Mouse (Mus musculus): Measurements from ENCODE around the gene Chtf18. TPM values are rescaled to one million over a fixed set of nuclear protein-coding genes. Genes with fewer than 3 reads are reported as not detected.

Gene Chtf18
- total RNA-seq, 2 experiments from 2014 or later = 2.6 to 2.7 TPM

Small RNA genes lying within 50 kb of the gene (microRNA-seq; reads per million reads assigned to microRNA genes)
- 0 reads per million in 2 experiments for gene Gm25083 (ENCODE audit: borderline number of aligned reads in 2 of 2)

Other genes starting within 250 kb of the Chtf18 start
- gene Sstr5, start 230.1 kb downstream of the Chtf18 start, total RNA-seq (2021) = 1 to 10 TPM; 2.1 to 2.4 TPM
- 1 to 10 TPM in 1 of 2 experiments, under 1 TPM in 1; 0.73 to 1.6 TPM for gene Sox8, start 156.7 kb downstream of the Chtf18 start, total RNA-seq (2021)
- gene Lmf1, start 148.3 kb downstream of the Chtf18 start, total RNA-seq (2021) = 10 to 100 TPM; 36.9 to 38.7 TPM
- 1 to 10 TPM in 1 of 2 experiments, not detected in 1; 1.1 TPM for gene Gng13, start 10.2 kb downstream of the Chtf18 start, total RNA-seq (2021)
- 10 to 100 TPM; 10.2 to 12.8 TPM for gene Rpusd1, start 251 bp upstream of the Chtf18 start, total RNA-seq (2021)
- gene Mslnl, start 8.6 kb upstream of the Chtf18 start, total RNA-seq (2021) = not detected
- gene Msln, start 27.0 kb upstream of the Chtf18 start, total RNA-seq (2021) = 10 to 100 TPM in 1 of 2 experiments, 1 to 10 TPM in 1; 6.5 to 11.5 TPM
- 10 to 100 TPM; 35.8 to 37.1 TPM for gene Narfl, start 46.4 kb upstream of the Chtf18 start, total RNA-seq (2021)
- gene Haghl, start 58.3 kb upstream of the Chtf18 start, total RNA-seq (2021) = 10 to 100 TPM; 17.4 to 23.7 TPM
- not detected for gene Ccdc78, start 59.2 kb upstream of the Chtf18 start, total RNA-seq (2021)
- gene Fam173a, start 65.5 kb upstream of the Chtf18 start, total RNA-seq (2021) = 10 to 100 TPM; 78.0 to 89.1 TPM
- gene AC134908.4, start 68.2 kb upstream of the Chtf18 start, total RNA-seq (2021) = 1 to 10 TPM in 1 of 2 experiments, not detected in 1; 1.4 TPM
- 10 to 100 TPM; 23.7 to 25.7 TPM for gene Metrn, start 69.7 kb upstream of the Chtf18 start, total RNA-seq (2021)
- 10 to 100 TPM; 20.3 to 61.4 TPM for gene Fbxl16, start 81.7 kb upstream of the Chtf18 start, total RNA-seq (2021)
- gene Wdr24, start 96.2 kb upstream of the Chtf18 start, total RNA-seq (2021) = 10 to 100 TPM; 15.7 to 20.2 TPM
- 100 to 1,000 TPM in 1 of 2 experiments, 10 to 100 TPM in 1; 89.7 to 107 TPM for gene Jmjd8, start 101.4 kb upstream of the Chtf18 start, total RNA-seq (2021)
- gene Stub1, start 106.0 kb upstream of the Chtf18 start, total RNA-seq (2021) = 100 to 1,000 TPM; 142 to 175 TPM
- 10 to 100 TPM; 13.6 to 18.4 TPM for gene Rhbdl1, start 109.9 kb upstream of the Chtf18 start, total RNA-seq (2021)
- gene Gm20683, start 114.3 kb upstream of the Chtf18 start, total RNA-seq (2021) = 10 to 100 TPM in 1 of 2 experiments, 1 to 10 TPM in 1; 9.3 to 13.1 TPM
- 100 to 1,000 TPM; 110 TPM for gene Rhot2, start 117.4 kb upstream of the Chtf18 start, total RNA-seq (2021)
- gene Wdr90, start 134.1 kb upstream of the Chtf18 start, total RNA-seq (2021) = 10 to 100 TPM; 16.7 to 18.0 TPM
- gene Mcrip2, start 141.3 kb upstream of the Chtf18 start, total RNA-seq (2021) = 100 to 1,000 TPM; 302 to 373 TPM
- gene Mettl26, start 147.7 kb upstream of the Chtf18 start, total RNA-seq (2021) = 100 to 1,000 TPM in 1 of 2 experiments, 10 to 100 TPM in 1; 97.4 to 106 TPM
- gene Wfikkn1, start 153.4 kb upstream of the Chtf18 start, total RNA-seq (2021) = 1 to 10 TPM in 1 of 2 experiments, under 1 TPM in 1; 0.93 to 2.0 TPM
- 10 to 100 TPM; 20.6 to 32.6 TPM for gene Rab40c, start 192.3 kb upstream of the Chtf18 start, total RNA-seq (2021)
- 100 to 1,000 TPM; 110 to 111 TPM for gene Pigq, start 217.5 kb upstream of the Chtf18 start, total RNA-seq (2021)
- not detected for gene Nhlrc4, start 217.5 kb upstream of the Chtf18 start, total RNA-seq (2021)
- not detected for gene A930017K11Rik, start 225.1 kb upstream of the Chtf18 start, total RNA-seq (2021)